Mouse (Mus musculus) heart, embryonic 15.5 days (tissue): ENCODE data around the gene Tex33. TPM values are rescaled to one million over a fixed set of nuclear protein-coding genes. Genes with fewer than 3 reads are reported as not detected.

Source experiments
- ATAC-seq: fragments of 200-750 bp; cut with Nextera tagmentation; replicated peaks from 2 replicates; pipeline ENCODE4 v1.8.0; 2017; ENCODE audit warnings: low read depth, moderate TSS enrichment; ENCODE audit not compliant: insufficient number of reproducible peaks, insufficient read depth, low FRiP score
- H3K27ac ChIP-seq: fragments of 300-500 bp; sonication (generic); 2 replicates; pipeline ENCODE4 v1.5.1; 2015; ENCODE audit warnings: mild to moderate bottlenecking, inconsistent platforms
- H3K27me3 ChIP-seq: fragments of 300-500 bp; sonication (generic); 2 replicates; pipeline ENCODE4 v1.6.1; 2015; ENCODE audit warnings: inconsistent platforms
- H3K36me3 ChIP-seq: fragments of 300-500 bp; sonication (generic); 2 replicates; pipeline ENCODE4 v1.6.1; 2015; ENCODE audit warnings: mild to moderate bottlenecking, inconsistent platforms
- H3K4me1 ChIP-seq: fragments of 300-500 bp; sonication (generic); replicated peaks from 2 replicates; pipeline ENCODE4 v1.6.1; 2015; ENCODE audit warnings: inconsistent platforms
- H3K4me2 ChIP-seq: fragments of 300-500 bp; sonication (generic); 2 replicates; pipeline ENCODE4 v1.6.1; 2015; ENCODE audit warnings: inconsistent platforms, mild to moderate bottlenecking, moderate library complexity
- H3K4me3 ChIP-seq: fragments of 300-500 bp; sonication (generic); 2 replicates; pipeline ENCODE4 v1.5.1; 2015; ENCODE audit warnings: mild to moderate bottlenecking, inconsistent platforms
- H3K9ac ChIP-seq: fragments of 300-500 bp; sonication (generic); 2 replicates; pipeline ENCODE4 v1.6.1; 2015; ENCODE audit warnings: mild to moderate bottlenecking, inconsistent platforms
- H3K9me3 ChIP-seq: fragments of 300-500 bp; sonication (generic); replicated peaks from 2 replicates; pipeline ENCODE4 v1.6.1; 2016; ENCODE audit warnings: inconsistent platforms
- WGBS: fragments of 180-500 bp; shearing (Covaris S2); methylation state at CpG from one replicate; pipeline ENCODE4 v1.1.7; 2015; ENCODE audit warnings: mixed read lengths; 5-methylcytosine and 5-hydroxymethylcytosine counted together
- polyA plus RNA-seq: library from polyadenylated mRNA; unstranded; fragments of >200 nt; fragmentation: Nextera tagmentation; extraction: Ambion mirVana; gene quantifications from 2 replicates; pipeline ENCODE4 v1.2.1, GENCODE M21; 2015

The Tex33 gene
- polyA plus RNA-seq, 1 experiment from 2014 or later, result not detected

DNA sequence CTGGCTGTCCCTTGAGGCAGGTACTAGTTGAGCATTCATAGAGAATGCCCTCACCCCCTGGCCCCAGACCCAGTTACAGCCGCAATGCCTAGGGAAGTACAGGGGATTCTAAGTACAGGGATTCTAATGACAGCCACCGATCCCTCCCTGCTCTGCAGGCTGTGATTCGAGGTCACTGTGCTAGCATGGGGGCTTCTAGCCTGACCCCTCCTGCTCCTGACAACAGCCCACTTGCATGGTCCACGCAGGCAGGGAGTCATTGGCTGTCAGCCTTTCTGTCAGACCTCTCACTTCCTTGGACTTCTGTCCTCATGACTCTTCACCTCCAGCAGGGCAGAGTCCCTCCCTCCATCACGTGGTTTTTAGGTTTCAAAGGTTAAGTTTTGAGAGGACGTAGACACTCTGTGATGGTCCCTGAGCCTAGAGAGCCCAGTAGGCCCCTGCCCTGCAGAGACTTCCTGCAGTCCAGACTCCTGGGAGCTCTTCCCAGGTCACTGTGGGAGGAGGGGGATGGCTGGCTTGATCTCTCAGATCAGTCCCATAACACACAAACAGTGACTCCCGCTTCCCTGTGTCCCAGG, 35.9 kb upstream of the Tex33 start:
- Histone ChIP-seq H3K4me1 (peaks cover 29% of the 10 kb centered on the region), H3K27ac (no peak overlapping the region), H3K4me3 (no peak overlapping the region), H3K9ac (no peak overlapping the region), H3K36me3 (peaks cover 6% of the 10 kb centered on the region), H3K4me2 (no peak overlapping the region), H3K9me3 (no peaks in the 10 kb centered on the region), H3K27me3 (peaks cover 11% of the 10 kb centered on the region; the same call in 1 of the 2 replicates)
- ATAC-seq, result no peak
- WGBS, result 77% methylated on average over 7 of the region's 7 CpGs

DNA sequence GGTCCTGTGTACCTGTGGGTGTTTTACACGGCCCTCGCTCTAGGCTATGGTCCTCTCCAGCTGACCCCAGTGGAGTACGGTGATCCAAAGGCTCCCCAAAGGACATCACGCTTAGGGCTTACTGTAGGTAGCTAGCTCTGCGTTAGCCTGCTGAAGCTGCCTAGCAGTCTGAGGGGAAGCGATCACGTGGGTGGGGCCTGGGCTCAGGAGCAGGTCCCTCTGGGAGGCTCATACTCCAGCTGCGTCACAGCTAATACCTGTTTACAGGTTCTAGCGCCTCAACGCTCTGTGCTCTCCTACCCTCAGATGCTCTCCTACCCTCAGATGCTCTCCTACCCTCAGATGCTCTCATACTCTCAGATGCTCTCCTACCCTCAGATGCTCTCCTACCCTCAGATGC, 35.2 kb upstream of the Tex33 start:
- no peak overlapping the region for H3K27ac ChIP-seq
- 90% methylated on average over 10 of the region's 10 CpGs for WGBS
- peaks cover 22% of the 10 kb centered on the region for H3K4me1 ChIP-seq
- peaks cover 11% of the 10 kb centered on the region; the same call in 1 of the 2 replicates for H3K27me3 ChIP-seq
- peaks cover 6% of the 10 kb centered on the region for H3K36me3 ChIP-seq
- no peak for ATAC-seq
- H3K9me3 ChIP-seq, result no peaks in the 10 kb centered on the region
- H3K4me2 ChIP-seq, result no peak overlapping the region
- no peak overlapping the region for H3K9ac ChIP-seq
- no peak overlapping the region for H3K4me3 ChIP-seq

- H3K27ac ChIP-seq, result peak overlapping the region; percentile 62
- peaks cover 6% of the 10 kb centered on the region for H3K36me3 ChIP-seq
- ATAC-seq, result no peak
- no peak overlapping the region for H3K9ac ChIP-seq
- peaks cover 13% of the 10 kb centered on the region; the same call in 1 of the 2 replicates for H3K27me3 ChIP-seq
- H3K4me2 ChIP-seq, result peak overlapping the region; percentile 86
- H3K4me1 ChIP-seq, result peaks cover 19% of the 10 kb centered on the region
- 76% methylated on average over 13 of the region's 13 CpGs for WGBS
- no peaks in the 10 kb centered on the region for H3K9me3 ChIP-seq
- peak overlapping the region; percentile 68 for H3K4me3 ChIP-seq
Observed at GRCm38 (mm10) chr15:78429871-78430622, 34.3 kb upstream of the Tex33 start.

- Histone ChIP-seq H3K9me3 (no peaks in the 10 kb centered on the region), H3K4me3 (peak overlapping the region; percentile 68), H3K27me3 (peaks cover 21% of the 10 kb centered on the region; the same call in 1 of the 2 replicates), H3K4me2 (peak overlapping the region; percentile 86), H3K9ac (peak overlapping the region; percentile 44), H3K4me1 (peaks cover 19% of the 10 kb centered on the region), H3K36me3 (peaks cover 5% of the 10 kb centered on the region), H3K27ac (peak overlapping the region; percentile 62)
- WGBS, result 19% methylated on average over 3 of the region's 3 CpGs
- no peak for ATAC-seq
Observed at GRCm38 (mm10) chr15:78429139-78429459, 33.4 kb upstream of the Tex33 start.

DNA sequence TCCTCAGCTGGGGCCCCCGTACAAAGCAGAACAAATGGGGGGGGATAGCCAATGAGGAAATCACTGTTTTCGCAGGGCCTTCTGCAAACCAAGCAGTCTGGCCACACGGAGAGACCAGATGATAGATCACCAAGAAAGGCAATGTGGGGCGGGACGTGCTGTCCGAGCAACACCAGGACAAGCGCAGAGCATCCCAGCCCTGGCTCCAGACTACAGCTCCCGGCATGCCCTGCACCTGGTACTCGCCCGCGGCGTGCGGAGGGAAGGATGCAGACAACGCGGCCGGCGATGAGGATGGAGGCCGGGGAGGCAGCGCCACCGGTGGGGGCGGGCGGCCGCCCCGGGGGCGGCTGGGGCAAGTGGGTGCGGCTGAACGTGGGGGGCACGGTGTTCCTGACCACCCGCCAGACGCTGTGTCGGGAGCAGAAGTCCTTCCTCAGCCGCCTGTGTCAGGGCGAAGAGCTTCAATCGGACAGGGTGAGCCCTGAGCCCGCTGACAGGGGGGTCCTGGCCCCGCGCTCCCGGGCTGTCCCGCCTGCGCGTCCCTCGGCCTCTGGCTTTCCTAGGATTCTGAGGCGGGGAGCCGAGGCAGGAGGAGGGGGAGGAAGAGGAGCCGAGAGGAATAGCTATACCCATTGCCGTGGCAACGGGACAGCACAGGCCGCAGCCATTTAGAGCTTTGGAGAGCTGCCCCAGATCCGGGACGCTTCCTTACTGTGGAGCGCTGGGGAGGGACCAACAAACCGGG, 32.9 kb upstream of the Tex33 start, which contains the start of gene Kctd17:
Gene Kctd17, plus strand, starts transcription at position 174 of the 748 bp plus-strand sequence.
- peak within 1 kb of the TSS; percentile 68 for H3K4me3 ChIP-seq
- H3K9ac ChIP-seq, result peak within 1 kb of the TSS; percentile 44
- ATAC-seq, result peak; percentile 76
- peaks cover 19% of the 10 kb centered on the region for H3K4me1 ChIP-seq
- peak within 1 kb of the TSS; percentile 86 for H3K4me2 ChIP-seq
- peaks cover 22% of the 10 kb centered on the region; the same call in 1 of the 2 replicates for H3K27me3 ChIP-seq
- peak within 1 kb of the TSS; percentile 62 for H3K27ac ChIP-seq
- 1% methylated on average over 52 of the region's 52 CpGs for WGBS
- no peaks in the 10 kb centered on the region for H3K9me3 ChIP-seq
- H3K36me3 ChIP-seq, result no peaks in the 10 kb centered on the region

- H3K4me3 ChIP-seq, result no peak overlapping the region
- H3K4me1 ChIP-seq, result peaks cover 22% of the 10 kb centered on the region
- H3K9ac ChIP-seq, result no peak overlapping the region
- no peaks in the 10 kb centered on the region for H3K9me3 ChIP-seq
- H3K27me3 ChIP-seq, result peaks cover 36% of the 10 kb centered on the region; the same call in 1 of the 2 replicates
- no peaks in the 10 kb centered on the region for H3K36me3 ChIP-seq
- 55% methylated on average over 4 of the region's 4 CpGs for WGBS
- H3K27ac ChIP-seq, result no peak overlapping the region
- no peak overlapping the region for H3K4me2 ChIP-seq
- ATAC-seq, result no peak
Observed at GRCm38 (mm10) chr15:78425230-78425629, 29.5 kb upstream of the Tex33 start.

- Histone ChIP-seq H3K4me3 (no peak overlapping the region), H3K4me1 (peaks cover 18% of the 10 kb centered on the region), H3K36me3 (no peaks in the 10 kb centered on the region), H3K9me3 (no peaks in the 10 kb centered on the region), H3K9ac (no peak overlapping the region), H3K4me2 (no peak overlapping the region), H3K27me3 (peaks cover 36% of the 10 kb centered on the region; the same call in 1 of the 2 replicates), H3K27ac (no peak overlapping the region)
- ATAC-seq, result no peak
- WGBS, result 18% methylated on average over 11 of the region's 11 CpGs
Observed at GRCm38 (mm10) chr15:78424507-78424906, 28.8 kb upstream of the Tex33 start.

- peaks cover 3% of the 10 kb centered on the region for H3K4me1 ChIP-seq
- 16% methylated on average over 16 of the region's 16 CpGs for WGBS
- no peak overlapping the region for H3K4me3 ChIP-seq
- 0 out of 2 replicates have a peak, but pooled peaks have one; percentile 35 for ATAC-seq
- H3K4me2 ChIP-seq, result peak overlapping the region; percentile 27
- H3K27me3 ChIP-seq, result peaks cover 33% of the 10 kb centered on the region; the same call in 1 of the 2 replicates
- no peak overlapping the region for H3K27ac ChIP-seq
- H3K36me3 ChIP-seq, result no peaks in the 10 kb centered on the region
- H3K9ac ChIP-seq, result no peak overlapping the region
- no peaks in the 10 kb centered on the region for H3K9me3 ChIP-seq
Observed at GRCm38 (mm10) chr15:78422046-78422956, 26.6 kb upstream of the Tex33 start.

GRCm38 (mm10) chr15:78420395-78420794, 24.7 kb upstream of the Tex33 start:
- Histone ChIP-seq H3K4me3 (no peak overlapping the region), H3K4me2 (no peak overlapping the region), H3K9me3 (no peaks in the 10 kb centered on the region), H3K36me3 (no peaks in the 10 kb centered on the region), H3K9ac (no peak overlapping the region), H3K4me1 (peaks cover 3% of the 10 kb centered on the region), H3K27me3 (peaks cover 30% of the 10 kb centered on the region; the same call in 1 of the 2 replicates), H3K27ac (no peak overlapping the region)
- no peak for ATAC-seq
- WGBS, result 64% methylated on average over 13 of the region's 13 CpGs

GRCm38 (mm10) chr15:78416937-78417336, 21.2 kb upstream of the Tex33 start:
- H3K4me1 ChIP-seq, result no peaks in the 10 kb centered on the region
- H3K9ac ChIP-seq, result no peak overlapping the region
- ATAC-seq, result no peak
- H3K27ac ChIP-seq, result peak overlapping the region; percentile 1; the same call in 1 of the 2 replicates
- 39% methylated on average over 4 of the region's 4 CpGs for WGBS
- H3K4me3 ChIP-seq, result no peak overlapping the region
- no peaks in the 10 kb centered on the region for H3K36me3 ChIP-seq
- H3K4me2 ChIP-seq, result no peak overlapping the region
- H3K27me3 ChIP-seq, result peaks cover 17% of the 10 kb centered on the region; the same call in 1 of the 2 replicates
- no peaks in the 10 kb centered on the region for H3K9me3 ChIP-seq
